Mouse (Mus musculus): ENCODE measurements around the gene Epha1. TPM values are rescaled to one million over a fixed set of nuclear protein-coding genes. Genes with fewer than 3 reads are reported as not detected.

Epha1 gene
- polyA plus RNA-seq, 1 experiment from 2014 or later = 1.8 TPM

DNA sequence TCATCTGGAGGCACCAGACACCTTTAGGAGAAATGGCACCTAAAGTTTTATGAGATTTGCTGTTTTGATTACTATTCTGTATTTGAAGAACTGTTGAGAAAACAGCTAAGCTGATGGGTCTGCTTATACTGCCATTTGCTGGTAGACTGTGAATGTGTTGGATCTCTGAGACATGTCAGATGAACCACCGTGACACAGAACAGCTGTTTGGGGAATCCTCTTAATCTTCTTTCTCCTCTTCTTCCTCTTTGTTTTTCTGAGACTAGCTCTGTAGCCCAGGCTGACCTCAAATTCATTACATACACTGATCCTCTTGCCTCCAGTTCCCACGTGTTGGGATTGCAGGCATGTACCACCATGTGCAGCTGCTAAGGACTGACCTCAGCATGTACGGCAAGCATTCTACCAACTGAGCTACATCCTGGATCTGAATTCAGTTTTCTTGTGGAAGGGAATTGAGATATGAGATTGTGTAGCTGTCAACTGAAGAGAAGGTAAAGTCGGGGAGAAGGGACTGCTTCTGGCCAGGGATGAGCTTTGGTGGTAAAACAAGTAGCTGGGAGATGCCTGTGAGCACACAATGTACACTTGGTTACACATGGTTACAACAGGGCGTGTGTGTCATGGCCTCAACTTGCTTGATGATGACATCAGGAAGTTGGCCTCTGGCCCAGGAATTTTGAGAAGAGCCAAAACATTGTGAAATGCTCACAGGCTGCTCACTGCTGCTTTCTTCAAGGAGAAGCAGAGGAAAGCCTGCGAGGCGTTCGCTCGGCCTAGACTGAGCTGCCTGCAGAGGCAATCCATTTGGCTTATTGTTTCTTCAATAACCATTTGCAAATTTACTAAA lies 23.1 kb upstream of the Epha1 start:
- Histone ChIP-seq H3K27me3 (ENCODE audit: control insufficient read depth, insufficient read depth, low read length) (no peaks in the 10 kb centered on the region), H3K36me3 (replicated peaks; ENCODE audit: control insufficient read depth, insufficient read depth, low read depth, low read length) (no peaks in the 10 kb centered on the region), H3K4me2 (ENCODE audit: low read depth, low read length) (no peak overlapping the region), H3K9me3 (replicated peaks; ENCODE audit: control insufficient read depth, low read length) (no peaks in the 10 kb centered on the region), H3K4me3 (ENCODE audit: low read depth, low read length) (no peak overlapping the region), H3K4me1 (ENCODE audit: control insufficient read depth, insufficient read depth, low read length) (no peaks in the 10 kb centered on the region), H3K9ac (replicated peaks; ENCODE audit: low read length) (no peak overlapping the region), H3K27ac (replicated peaks; ENCODE audit: low read depth, low read length) (no peak overlapping the region)
- 74% methylated on average over 9 of the region's 9 CpGs for WGBS
- DNase-seq (ENCODE audit: low spot score) = no peak
- ATAC-seq (replicated peaks; ENCODE audit: insufficient number of reproducible peaks, low FRiP score, low TSS enrichment, low read depth) = no peak

DNA sequence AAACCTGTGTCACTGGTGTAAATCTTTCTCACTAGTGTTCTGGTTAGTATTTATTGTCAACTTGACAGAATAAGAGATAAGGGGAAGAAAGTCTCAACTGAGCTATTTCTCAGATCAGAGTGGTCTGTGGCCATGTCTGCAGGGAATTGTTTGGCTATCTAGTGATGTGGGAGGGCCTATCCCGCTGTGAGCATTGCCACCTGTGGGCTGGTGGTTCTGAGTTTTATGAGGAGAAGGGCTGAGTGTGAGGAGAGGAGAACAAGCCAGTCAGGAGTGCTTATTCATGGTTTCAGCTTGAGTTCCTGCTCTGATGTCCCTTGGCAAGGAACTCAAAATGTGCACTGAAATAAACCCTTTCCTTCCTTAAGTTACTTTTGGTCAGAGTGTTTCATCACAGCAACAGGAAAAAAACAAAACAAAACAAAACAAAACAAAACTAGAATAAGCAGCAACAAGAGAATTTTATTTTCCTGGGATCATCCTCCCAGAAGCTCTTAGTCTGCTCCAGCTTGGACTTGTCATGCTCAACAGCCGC lies 18.8 kb upstream of the Epha1 start:
- H3K4me3 ChIP-seq (ENCODE audit: low read depth, low read length) = no peak overlapping the region
- H3K27ac ChIP-seq (replicated peaks; ENCODE audit: low read depth, low read length) = no peak overlapping the region
- H3K9me3 ChIP-seq (replicated peaks; ENCODE audit: control insufficient read depth, low read length) = no peaks in the 10 kb centered on the region
- no peaks in the 10 kb centered on the region for H3K4me1 ChIP-seq (ENCODE audit: control insufficient read depth, insufficient read depth, low read length)
- H3K4me2 ChIP-seq (ENCODE audit: low read depth, low read length) = no peak overlapping the region
- ATAC-seq (replicated peaks; ENCODE audit: insufficient number of reproducible peaks, low FRiP score, low TSS enrichment, low read depth) (no peak), DNase-seq (ENCODE audit: low spot score) (no peak)
- WGBS = 44% methylated on average over 2 of the region's 2 CpGs
- no peaks in the 10 kb centered on the region for H3K27me3 ChIP-seq (ENCODE audit: control insufficient read depth, insufficient read depth, low read length)
- no peak overlapping the region for H3K9ac ChIP-seq (replicated peaks; ENCODE audit: low read length)
- H3K36me3 ChIP-seq (replicated peaks; ENCODE audit: control insufficient read depth, insufficient read depth, low read depth, low read length) = no peaks in the 10 kb centered on the region

DNA sequence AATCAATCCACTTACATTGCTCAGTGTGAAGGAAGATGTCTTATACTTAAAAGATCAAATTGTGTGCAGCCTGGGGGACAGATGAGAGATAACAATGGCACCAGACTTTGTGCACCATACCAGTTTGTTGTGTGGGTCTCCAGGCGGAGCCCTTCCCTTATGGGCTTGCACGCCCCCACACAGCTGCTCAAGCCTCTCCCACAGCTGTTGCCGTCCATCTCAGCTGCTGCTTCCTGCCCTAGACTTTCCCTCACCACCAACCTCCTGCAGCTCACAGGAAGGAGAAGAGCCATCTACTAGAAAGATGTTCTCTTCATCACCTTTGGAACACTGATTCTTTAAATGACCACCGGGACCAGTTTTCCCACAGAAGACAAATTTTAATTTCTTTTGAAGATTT lies 12.6 kb upstream of the Epha1 start:
- Histone ChIP-seq H3K4me2 (ENCODE audit: low read depth, low read length) (no peak overlapping the region), H3K36me3 (replicated peaks; ENCODE audit: control insufficient read depth, insufficient read depth, low read depth, low read length) (no peaks in the 10 kb centered on the region), H3K9ac (replicated peaks; ENCODE audit: low read length) (no peak overlapping the region), H3K27me3 (ENCODE audit: control insufficient read depth, insufficient read depth, low read length) (no peaks in the 10 kb centered on the region), H3K4me3 (ENCODE audit: low read depth, low read length) (no peak overlapping the region), H3K27ac (replicated peaks; ENCODE audit: low read depth, low read length) (no peak overlapping the region), H3K4me1 (ENCODE audit: control insufficient read depth, insufficient read depth, low read length) (no peaks in the 10 kb centered on the region), H3K9me3 (replicated peaks; ENCODE audit: control insufficient read depth, low read length) (no peaks in the 10 kb centered on the region)
- ATAC-seq (replicated peaks; ENCODE audit: insufficient number of reproducible peaks, low FRiP score, low TSS enrichment, low read depth) (no peak), DNase-seq (ENCODE audit: low spot score) (no peak)
- WGBS = 60% methylated on average over 4 of the region's 4 CpGs

DNA sequence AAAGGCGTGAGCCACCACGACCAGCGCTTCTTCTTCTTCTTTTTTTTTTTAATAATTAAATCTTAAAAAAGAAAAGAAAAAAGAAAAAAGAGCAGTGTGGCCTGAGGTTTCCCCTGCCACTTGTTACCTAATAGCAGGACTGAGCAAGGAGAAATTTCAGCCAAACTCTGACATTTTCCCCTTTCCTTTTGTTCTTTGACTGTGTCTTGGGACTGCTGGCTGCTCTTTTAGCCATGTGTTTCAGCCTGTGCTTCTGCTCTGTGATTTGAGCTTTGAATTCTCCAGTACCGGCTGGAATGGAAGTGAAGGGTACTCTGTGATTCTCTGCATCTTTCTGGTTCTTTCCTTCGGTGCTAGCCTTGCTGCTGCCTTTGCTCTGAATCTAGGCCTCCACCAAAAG lies 10.3 kb upstream of the Epha1 start:
- no peaks in the 10 kb centered on the region for H3K4me1 ChIP-seq (ENCODE audit: control insufficient read depth, insufficient read depth, low read length)
- 92% methylated on average over 5 of the region's 5 CpGs for WGBS
- no peak overlapping the region for H3K9ac ChIP-seq (replicated peaks; ENCODE audit: low read length)
- no peaks in the 10 kb centered on the region for H3K27me3 ChIP-seq (ENCODE audit: control insufficient read depth, insufficient read depth, low read length)
- no peak overlapping the region for H3K27ac ChIP-seq (replicated peaks; ENCODE audit: low read depth, low read length)
- no peaks in the 10 kb centered on the region for H3K9me3 ChIP-seq (replicated peaks; ENCODE audit: control insufficient read depth, low read length)
- no peak overlapping the region for H3K4me2 ChIP-seq (ENCODE audit: low read depth, low read length)
- no peak overlapping the region for H3K4me3 ChIP-seq (ENCODE audit: low read depth, low read length)
- no peak for DNase-seq (ENCODE audit: low spot score)
- no peak for ATAC-seq (replicated peaks; ENCODE audit: insufficient number of reproducible peaks, low FRiP score, low TSS enrichment, low read depth)
- no peaks in the 10 kb centered on the region for H3K36me3 ChIP-seq (replicated peaks; ENCODE audit: control insufficient read depth, insufficient read depth, low read depth, low read length)

DNA sequence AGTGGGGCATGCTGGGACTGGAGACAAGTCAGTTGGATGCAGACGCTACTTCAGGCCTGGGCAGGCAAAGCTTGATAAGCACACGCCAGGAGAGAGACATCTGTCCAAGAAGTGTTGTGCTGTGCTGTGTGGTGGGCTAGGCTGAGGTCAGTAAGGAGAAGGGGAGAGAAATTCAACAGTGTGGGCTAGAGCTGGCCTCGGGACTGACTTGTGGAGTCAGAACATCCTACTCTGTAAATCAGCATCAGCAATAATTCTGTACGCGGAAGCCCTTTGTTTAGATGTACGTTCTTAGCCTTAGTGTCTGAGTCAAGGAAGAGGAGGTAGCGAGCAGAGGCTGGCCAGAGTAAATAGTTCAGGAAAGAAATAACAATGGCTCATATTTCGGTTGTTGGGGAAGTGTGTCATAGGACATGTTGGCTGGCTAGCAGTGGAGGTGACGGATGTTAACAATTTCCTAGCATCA lies 8.9 kb upstream of the Epha1 start:
- Histone ChIP-seq H3K9me3 (replicated peaks; ENCODE audit: control insufficient read depth, low read length) (no peaks in the 10 kb centered on the region), H3K36me3 (replicated peaks; ENCODE audit: control insufficient read depth, insufficient read depth, low read depth, low read length) (no peaks in the 10 kb centered on the region), H3K9ac (replicated peaks; ENCODE audit: low read length) (no peak overlapping the region), H3K27ac (replicated peaks; ENCODE audit: low read depth, low read length) (no peak overlapping the region), H3K4me2 (ENCODE audit: low read depth, low read length) (no peak overlapping the region), H3K4me3 (ENCODE audit: low read depth, low read length) (no peak overlapping the region), H3K27me3 (ENCODE audit: control insufficient read depth, insufficient read depth, low read length) (no peaks in the 10 kb centered on the region), H3K4me1 (ENCODE audit: control insufficient read depth, insufficient read depth, low read length) (no peaks in the 10 kb centered on the region)
- 48% methylated on average over 9 of the region's 9 CpGs for WGBS
- DNase-seq (ENCODE audit: low spot score) (no peak), ATAC-seq (replicated peaks; ENCODE audit: insufficient number of reproducible peaks, low FRiP score, low TSS enrichment, low read depth) (no peak)

DNA sequence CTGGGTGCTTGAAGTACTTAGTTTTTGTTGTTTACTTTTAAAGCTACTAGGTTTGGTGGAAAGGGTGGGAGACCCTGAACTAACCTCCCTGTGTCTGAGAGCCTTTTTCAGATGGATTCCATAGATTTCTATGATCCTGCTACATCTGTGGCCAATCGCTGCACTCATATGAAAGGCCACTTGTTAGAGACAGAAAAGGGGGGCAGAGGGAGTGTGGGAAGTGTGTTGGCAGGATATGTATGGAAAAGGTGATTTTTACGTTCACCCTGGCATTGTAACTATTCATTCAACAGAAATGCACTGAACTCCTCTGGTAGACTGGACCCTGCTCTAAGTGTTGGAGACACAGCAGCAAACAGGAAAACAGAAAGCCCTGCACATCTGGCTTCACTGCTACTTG lies 8.2 kb upstream of the Epha1 start:
- 38% methylated on average over 2 of the region's 2 CpGs for WGBS

DNA sequence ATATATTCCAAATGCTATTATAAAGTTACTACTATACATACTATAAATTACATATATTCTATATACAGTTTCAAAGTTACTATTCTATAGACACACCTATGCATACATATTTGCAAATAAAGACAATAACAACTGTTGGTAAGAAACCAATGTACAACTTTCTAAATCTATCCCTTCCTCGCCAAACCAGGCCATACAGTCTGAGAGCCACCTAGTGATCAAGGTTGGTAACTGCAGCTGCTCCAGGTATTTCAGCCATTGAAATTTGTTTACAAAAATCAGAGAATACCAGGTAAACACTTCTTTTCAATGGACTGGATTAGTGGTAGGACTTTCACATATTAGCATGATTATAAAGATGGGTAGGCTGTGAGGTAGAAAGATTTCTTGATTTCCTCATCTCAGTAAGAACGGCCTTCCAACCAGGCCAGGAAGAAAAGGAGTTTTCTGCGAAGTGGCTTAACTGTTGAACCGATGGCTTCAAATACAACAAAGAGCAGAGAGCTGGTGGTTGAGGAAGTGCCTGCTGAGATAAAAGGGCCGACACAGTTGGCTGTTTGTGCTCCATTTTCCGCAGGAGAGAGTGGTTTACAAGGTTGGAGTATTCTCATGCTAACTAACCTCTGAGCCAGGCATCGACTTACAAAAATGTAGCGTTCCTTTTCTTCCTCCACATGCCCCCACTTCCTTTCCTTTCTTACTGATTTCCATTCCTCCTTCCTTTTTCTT lies 7.5 kb upstream of the Epha1 start:
- DNase-seq (ENCODE audit: low spot score) (peak; percentile 79), ATAC-seq (replicated peaks; ENCODE audit: insufficient number of reproducible peaks, low FRiP score, low TSS enrichment, low read depth) (no peak)
- WGBS = 9% methylated on average over 8 of the region's 8 CpGs
- Histone ChIP-seq H3K36me3 (replicated peaks; ENCODE audit: control insufficient read depth, insufficient read depth, low read depth, low read length) (no peaks in the 10 kb centered on the region), H3K4me2 (ENCODE audit: low read depth, low read length) (no peak overlapping the region), H3K4me3 (ENCODE audit: low read depth, low read length) (no peak overlapping the region), H3K9me3 (replicated peaks; ENCODE audit: control insufficient read depth, low read length) (no peaks in the 10 kb centered on the region), H3K4me1 (ENCODE audit: control insufficient read depth, insufficient read depth, low read length) (no peaks in the 10 kb centered on the region), H3K27me3 (ENCODE audit: control insufficient read depth, insufficient read depth, low read length) (no peaks in the 10 kb centered on the region), H3K9ac (replicated peaks; ENCODE audit: low read length) (no peak overlapping the region), H3K27ac (replicated peaks; ENCODE audit: low read depth, low read length) (no peak overlapping the region)

More for the DNA sequence above, 8.2 kb upstream of the Epha1 start:
- Histone ChIP-seq H3K9ac (replicated peaks; ENCODE audit: low read length) (no peak overlapping the region), H3K4me2 (ENCODE audit: low read depth, low read length) (no peak overlapping the region), H3K4me3 (ENCODE audit: low read depth, low read length) (no peak overlapping the region), H3K36me3 (replicated peaks; ENCODE audit: control insufficient read depth, insufficient read depth, low read depth, low read length) (no peaks in the 10 kb centered on the region), H3K9me3 (replicated peaks; ENCODE audit: control insufficient read depth, low read length) (no peaks in the 10 kb centered on the region), H3K27me3 (ENCODE audit: control insufficient read depth, insufficient read depth, low read length) (no peaks in the 10 kb centered on the region), H3K4me1 (ENCODE audit: control insufficient read depth, insufficient read depth, low read length) (no peaks in the 10 kb centered on the region), H3K27ac (replicated peaks; ENCODE audit: low read depth, low read length) (no peak overlapping the region)
- no peak for ATAC-seq (replicated peaks; ENCODE audit: insufficient number of reproducible peaks, low FRiP score, low TSS enrichment, low read depth)
- DNase-seq (ENCODE audit: low spot score) = no peak

DNA sequence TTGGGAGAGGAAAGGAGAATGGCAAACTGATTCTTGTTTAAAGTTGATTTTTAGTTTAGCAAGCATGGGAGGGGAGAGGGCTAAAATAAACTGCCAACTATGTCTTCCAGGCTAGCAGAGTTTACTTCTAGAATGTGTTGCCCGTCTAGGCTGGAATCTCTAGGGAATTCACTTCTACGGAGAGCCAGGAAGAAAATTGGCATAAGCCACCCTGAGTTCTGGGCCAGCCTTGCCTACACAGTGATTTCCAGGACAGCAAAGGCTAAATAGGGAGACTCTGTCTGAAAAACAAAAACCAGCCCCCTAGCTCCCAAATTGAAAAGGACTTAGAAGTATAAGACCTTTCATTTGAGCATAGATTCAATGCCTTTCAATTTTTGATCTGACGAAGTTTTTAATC lies 6.5 kb upstream of the Epha1 start:
- Histone ChIP-seq H3K36me3 (replicated peaks; ENCODE audit: control insufficient read depth, insufficient read depth, low read depth, low read length) (no peaks in the 10 kb centered on the region), H3K27ac (replicated peaks; ENCODE audit: low read depth, low read length) (no peak overlapping the region), H3K4me2 (ENCODE audit: low read depth, low read length) (no peak overlapping the region), H3K27me3 (ENCODE audit: control insufficient read depth, insufficient read depth, low read length) (no peaks in the 10 kb centered on the region), H3K4me1 (ENCODE audit: control insufficient read depth, insufficient read depth, low read length) (no peaks in the 10 kb centered on the region), H3K9ac (replicated peaks; ENCODE audit: low read length) (no peak overlapping the region), H3K4me3 (ENCODE audit: low read depth, low read length) (no peak overlapping the region), H3K9me3 (replicated peaks; ENCODE audit: control insufficient read depth, low read length) (no peaks in the 10 kb centered on the region)
- 40% methylated on average over 3 of the region's 3 CpGs for WGBS
- DNase-seq (ENCODE audit: low spot score) = no peak
- ATAC-seq (replicated peaks; ENCODE audit: insufficient number of reproducible peaks, low FRiP score, low TSS enrichment, low read depth) = no peak
